Mouse (Mus musculus): Measurements from ENCODE around the gene Pde7b. TPM values are rescaled to one million over a fixed set of nuclear protein-coding genes. Genes with fewer than 3 reads are reported as not detected.

Gene Pde7b
- polyA plus RNA-seq, 1 experiment from 2014 or later: 2.1 TPM

DNA sequence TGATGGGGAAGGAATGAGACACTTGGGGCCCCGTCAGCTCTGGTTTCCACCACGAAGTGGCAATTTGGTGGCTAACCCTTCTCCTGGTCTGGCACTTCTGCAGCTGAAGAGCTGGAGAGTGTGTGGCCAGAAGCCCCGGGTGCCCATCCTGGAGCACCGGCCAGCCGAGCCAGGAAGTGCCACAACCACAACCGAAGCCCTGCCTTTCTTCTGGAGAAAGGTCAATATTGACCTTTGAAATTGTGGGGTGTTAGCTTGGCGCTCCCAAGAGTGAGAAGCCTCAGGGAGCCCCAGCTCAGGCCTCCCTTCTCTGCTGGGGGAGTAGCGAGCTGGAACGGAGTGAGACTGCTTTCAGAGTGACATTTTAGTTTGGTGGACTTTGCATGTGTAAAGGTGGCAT, 250.8 kb downstream of the Pde7b start:
- ATAC-seq (replicated peaks; ENCODE audit: low FRiP score, low read depth): no peak

DNA sequence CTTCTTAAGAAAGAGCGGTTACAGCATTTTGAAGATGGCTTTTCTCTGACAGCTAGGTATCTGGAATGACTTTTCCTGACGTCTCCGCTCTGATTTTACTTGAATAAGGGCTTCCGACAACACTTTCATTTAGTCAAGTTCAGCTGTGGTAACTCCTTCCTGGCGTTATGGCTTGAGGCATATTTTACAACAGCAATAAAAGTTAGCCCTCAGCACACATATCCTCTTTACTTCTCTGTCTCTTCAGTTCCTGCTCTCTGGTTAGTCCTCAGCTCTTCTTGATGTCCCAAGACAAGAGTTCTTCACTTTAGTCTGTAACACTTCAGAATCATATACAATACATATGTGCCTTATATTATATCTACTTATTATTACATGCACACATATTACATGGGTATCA, 251.4 kb downstream of the Pde7b start:
- H3K27me3 ChIP-seq (ENCODE audit: insufficient read depth, low read length): no peaks in the 10 kb centered on the region
- no peak overlapping the region for H3K4me3 ChIP-seq (replicated peaks; ENCODE audit: low read depth, low read length)
- ATAC-seq (replicated peaks; ENCODE audit: low FRiP score, low read depth) (no peak), DNase-seq (ENCODE audit: low spot score) (no peak)
- H3K9ac ChIP-seq (ENCODE audit: low read depth, low read length): no peak overlapping the region
- 0 out of 2 replicates have a peak, but pooled peaks cover under 1% of the 10 kb centered on the region for H3K4me1 ChIP-seq (replicated peaks; ENCODE audit: insufficient read depth, low read length)
- H3K27ac ChIP-seq: no peak overlapping the region
- TF ChIP-seq CTCF (IDR thresholded peaks at IDR 0.05; ENCODE audit: low read depth): no peak
- WGBS: 75% methylated on average over 5 of the region's 5 CpGs
- no peak overlapping the region for H3K4me2 ChIP-seq (ENCODE audit: low read length)
- H3K9me3 ChIP-seq (replicated peaks; ENCODE audit: low read length): no peaks in the 10 kb centered on the region
- no peaks in the 10 kb centered on the region for H3K36me3 ChIP-seq (ENCODE audit: insufficient read depth, low read length)

More for the DNA sequence above, 250.8 kb downstream of the Pde7b start:
- H3K4me2 ChIP-seq (ENCODE audit: low read length): no peak overlapping the region
- no peaks in the 10 kb centered on the region for H3K27me3 ChIP-seq (ENCODE audit: insufficient read depth, low read length)
- 0 out of 2 replicates have a peak, but pooled peaks cover 4% of the 10 kb centered on the region for H3K4me1 ChIP-seq (replicated peaks; ENCODE audit: insufficient read depth, low read length)
- TF ChIP-seq CTCF (IDR thresholded peaks at IDR 0.05; ENCODE audit: low read depth): no peak
- 76% methylated on average over 9 of the region's 9 CpGs for WGBS
- no peak overlapping the region for H3K4me3 ChIP-seq (replicated peaks; ENCODE audit: low read depth, low read length)
- H3K36me3 ChIP-seq (ENCODE audit: insufficient read depth, low read length): no peaks in the 10 kb centered on the region
- H3K9ac ChIP-seq (ENCODE audit: low read depth, low read length): no peak overlapping the region
- DNase-seq (ENCODE audit: low spot score): no peak
- no peaks in the 10 kb centered on the region for H3K9me3 ChIP-seq (replicated peaks; ENCODE audit: low read length)
- H3K27ac ChIP-seq: no peak overlapping the region

DNA sequence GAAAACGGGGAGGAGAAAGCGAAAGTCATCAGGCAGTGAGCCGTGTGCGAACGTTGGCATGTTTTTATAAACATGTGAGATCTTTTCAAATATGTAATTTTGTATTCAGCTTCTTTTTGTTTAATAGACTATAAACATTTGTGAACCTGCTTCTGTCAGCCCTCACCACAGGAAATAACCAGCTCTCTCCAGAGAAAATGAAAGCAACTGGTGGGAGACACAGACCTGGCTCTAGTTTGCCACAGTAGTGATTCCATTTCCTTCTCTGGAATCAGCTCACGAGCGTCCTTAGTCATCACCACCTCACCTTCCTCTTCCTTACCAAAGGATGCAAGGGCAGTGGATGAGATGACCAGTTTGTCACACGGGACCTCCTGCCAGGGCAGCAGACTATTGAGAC, 252.9 kb downstream of the Pde7b start:
- Histone ChIP-seq H3K36me3 (ENCODE audit: insufficient read depth, low read length) (no peaks in the 10 kb centered on the region), H3K4me1 (replicated peaks; ENCODE audit: insufficient read depth, low read length) (no peaks in the 10 kb centered on the region), H3K9ac (ENCODE audit: low read depth, low read length) (no peak overlapping the region), H3K4me2 (ENCODE audit: low read length) (no peak overlapping the region), H3K9me3 (replicated peaks; ENCODE audit: low read length) (no peaks in the 10 kb centered on the region), H3K4me3 (replicated peaks; ENCODE audit: low read depth, low read length) (no peak overlapping the region), H3K27me3 (ENCODE audit: insufficient read depth, low read length) (no peaks in the 10 kb centered on the region), H3K27ac (no peak overlapping the region)
- DNase-seq (ENCODE audit: low spot score) (no peak), ATAC-seq (replicated peaks; ENCODE audit: low FRiP score, low read depth) (no peak)
- no peak for TF ChIP-seq CTCF (IDR thresholded peaks at IDR 0.05; ENCODE audit: low read depth)
- WGBS: 88% methylated on average over 8 of the region's 8 CpGs

DNA sequence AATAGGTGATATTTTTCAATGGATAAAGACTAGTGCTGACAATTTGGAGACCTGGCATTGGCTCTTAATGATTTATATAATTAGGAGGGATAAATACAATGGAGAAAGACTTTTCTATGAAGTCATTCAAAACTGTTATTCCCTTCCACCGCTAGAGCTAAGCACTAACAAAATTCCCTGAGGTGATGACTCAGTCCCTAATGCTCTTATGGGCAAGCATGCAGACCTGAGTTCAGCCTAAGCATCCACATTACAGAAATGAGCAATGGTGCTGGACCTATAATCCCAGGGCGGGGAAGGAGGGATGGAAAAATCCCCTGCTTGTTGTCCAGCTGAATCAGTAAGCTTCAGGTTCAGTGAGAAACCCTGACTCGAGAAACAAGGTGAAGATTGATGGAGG, 260.2 kb downstream of the Pde7b start:
- WGBS: 84% methylated on average over 3 of the region's 3 CpGs

DNA sequence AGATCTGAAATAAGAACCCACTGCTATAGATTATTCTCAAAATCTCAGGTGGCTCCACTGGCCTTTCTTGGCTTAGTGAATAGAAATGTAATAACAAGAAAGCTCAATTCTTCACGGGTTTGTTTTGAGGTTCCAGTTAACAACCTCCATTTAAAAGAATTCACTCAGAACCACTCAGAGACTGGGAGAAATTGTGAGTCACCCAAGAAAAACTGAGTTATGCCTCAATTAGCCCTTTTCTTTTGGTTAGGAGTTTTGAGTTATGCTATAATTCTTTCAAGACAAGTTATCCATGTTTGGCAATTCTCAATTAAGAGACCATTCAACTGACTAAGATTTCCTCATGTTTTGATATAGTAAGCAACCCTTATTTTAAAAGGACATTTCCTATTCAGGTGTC, 260.9 kb downstream of the Pde7b start:
- no peak overlapping the region for H3K27ac ChIP-seq
- no peak for ATAC-seq (replicated peaks; ENCODE audit: low FRiP score, low read depth)
- DNase-seq (ENCODE audit: low spot score): no peak

More for the DNA sequence above, 260.2 kb downstream of the Pde7b start:
- DNase-seq (ENCODE audit: low spot score) (no peak), ATAC-seq (replicated peaks; ENCODE audit: low FRiP score, low read depth) (no peak)
- Histone ChIP-seq H3K4me2 (ENCODE audit: low read length) (no peak overlapping the region), H3K27me3 (ENCODE audit: insufficient read depth, low read length) (no peaks in the 10 kb centered on the region), H3K36me3 (ENCODE audit: insufficient read depth, low read length) (no peaks in the 10 kb centered on the region), H3K4me1 (replicated peaks; ENCODE audit: insufficient read depth, low read length) (no peaks in the 10 kb centered on the region), H3K9ac (ENCODE audit: low read depth, low read length) (no peak overlapping the region), H3K4me3 (replicated peaks; ENCODE audit: low read depth, low read length) (no peak overlapping the region), H3K9me3 (replicated peaks; ENCODE audit: low read length) (no peaks in the 10 kb centered on the region), H3K27ac (no peak overlapping the region)
- no peak for TF ChIP-seq CTCF (IDR thresholded peaks at IDR 0.05; ENCODE audit: low read depth)

DNA sequence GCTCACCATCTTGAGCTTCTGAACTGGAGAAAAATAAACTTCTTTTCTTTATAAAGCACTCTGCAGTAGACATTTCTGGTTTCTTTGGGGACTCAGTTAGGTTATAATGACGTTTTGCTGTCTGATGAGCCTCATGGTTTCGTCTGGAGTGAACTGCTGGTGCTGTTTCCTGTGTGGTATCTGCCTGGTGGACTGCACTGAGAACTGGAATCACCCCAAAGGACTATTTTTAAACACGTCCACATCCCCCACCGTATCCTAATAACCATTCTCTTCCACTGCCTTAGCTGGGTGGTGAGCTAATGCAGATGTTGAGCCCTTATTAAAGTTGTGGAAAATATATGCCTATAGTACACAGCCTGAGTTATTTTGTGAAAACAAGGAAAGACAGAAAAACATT, 262.3 kb downstream of the Pde7b start:
- Histone ChIP-seq H3K36me3 (ENCODE audit: insufficient read depth, low read length) (no peaks in the 10 kb centered on the region), H3K27ac (no peak overlapping the region), H3K9me3 (replicated peaks; ENCODE audit: low read length) (no peaks in the 10 kb centered on the region), H3K27me3 (ENCODE audit: insufficient read depth, low read length) (no peaks in the 10 kb centered on the region), H3K9ac (ENCODE audit: low read depth, low read length) (no peak overlapping the region), H3K4me3 (replicated peaks; ENCODE audit: low read depth, low read length) (no peak overlapping the region), H3K4me2 (ENCODE audit: low read length) (no peak overlapping the region), H3K4me1 (replicated peaks; ENCODE audit: insufficient read depth, low read length) (no peaks in the 10 kb centered on the region)
- 72% methylated on average over 4 of the region's 4 CpGs for WGBS
- no peak for TF ChIP-seq CTCF (IDR thresholded peaks at IDR 0.05; ENCODE audit: low read depth)
- DNase-seq (ENCODE audit: low spot score) (no peak), ATAC-seq (replicated peaks; ENCODE audit: low FRiP score, low read depth) (no peak)

More for the DNA sequence above, 260.9 kb downstream of the Pde7b start:
- no peak overlapping the region for H3K9ac ChIP-seq (ENCODE audit: low read depth, low read length)
- H3K4me2 ChIP-seq (ENCODE audit: low read length): no peak overlapping the region
- no peaks in the 10 kb centered on the region for H3K4me1 ChIP-seq (replicated peaks; ENCODE audit: insufficient read depth, low read length)
- TF ChIP-seq CTCF (IDR thresholded peaks at IDR 0.05; ENCODE audit: low read depth): no peak
- no peaks in the 10 kb centered on the region for H3K36me3 ChIP-seq (ENCODE audit: insufficient read depth, low read length)
- H3K9me3 ChIP-seq (replicated peaks; ENCODE audit: low read length): no peaks in the 10 kb centered on the region
- no peaks in the 10 kb centered on the region for H3K27me3 ChIP-seq (ENCODE audit: insufficient read depth, low read length)
- H3K4me3 ChIP-seq (replicated peaks; ENCODE audit: low read depth, low read length): no peak overlapping the region
- WGBS: 80% methylated on average over 1 of the region's 1 CpGs

DNA sequence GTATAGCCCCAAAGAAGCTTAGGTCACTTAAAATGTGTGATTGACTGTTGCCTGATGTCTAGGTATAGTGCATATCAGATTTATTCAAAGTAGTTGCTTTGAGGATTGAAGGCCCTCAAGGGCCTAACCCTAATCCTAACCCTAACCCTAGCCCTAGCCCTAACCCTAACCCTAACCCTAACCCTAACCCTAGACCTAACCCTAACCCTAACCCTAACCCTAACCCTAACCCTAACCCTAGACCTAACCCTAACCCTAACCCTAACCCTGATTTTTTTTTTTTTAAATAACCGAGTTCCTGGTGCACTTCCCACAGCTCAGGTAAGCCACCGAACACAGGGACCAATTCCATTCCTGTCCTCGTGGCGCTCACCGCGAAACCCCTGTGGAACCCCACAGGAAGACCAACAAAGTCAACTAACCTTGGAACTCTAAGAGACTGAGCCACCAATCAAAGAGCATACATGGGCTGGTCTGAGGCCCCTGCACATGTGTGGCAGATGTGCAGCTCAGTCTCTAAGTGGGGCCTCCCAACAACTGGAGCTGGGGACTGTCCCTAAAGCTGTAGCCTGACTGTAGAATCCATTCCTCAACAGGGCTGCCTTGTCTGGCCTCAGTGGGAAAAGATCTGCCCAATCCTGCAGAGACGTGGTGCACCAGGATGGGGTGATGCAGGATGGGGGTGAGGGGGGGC, 265.1 kb downstream of the Pde7b start:
- Histone ChIP-seq H3K4me3 (replicated peaks; ENCODE audit: low read depth, low read length) (no peak overlapping the region), H3K36me3 (ENCODE audit: insufficient read depth, low read length) (no peaks in the 10 kb centered on the region), H3K9me3 (replicated peaks; ENCODE audit: low read length) (no peaks in the 10 kb centered on the region), H3K4me1 (replicated peaks; ENCODE audit: insufficient read depth, low read length) (no peaks in the 10 kb centered on the region), H3K4me2 (ENCODE audit: low read length) (no peak overlapping the region), H3K27ac (no peak overlapping the region), H3K9ac (ENCODE audit: low read depth, low read length) (no peak overlapping the region), H3K27me3 (ENCODE audit: insufficient read depth, low read length) (no peaks in the 10 kb centered on the region)
- ATAC-seq (replicated peaks; ENCODE audit: low FRiP score, low read depth): no peak
- DNase-seq (ENCODE audit: low spot score): no peak
- WGBS: 98% methylated on average over 7 of the region's 7 CpGs
- TF ChIP-seq CTCF (IDR thresholded peaks at IDR 0.05; ENCODE audit: low read depth): no peak

Measured in kidney, postnatal 0 days (tissue).